Mouse (Mus musculus) thymus, adult 2 months (tissue): ENCODE data around the gene Mslnl.

Experiments
- CTCF ChIP-seq: fragments of 200-500 bp; IDR thresholded peaks from 2 replicates; pipeline ENCODE4 v1.5.1; 2012; ENCODE audit warnings: mild to moderate bottlenecking, control low read depth, low read length, moderate library complexity, borderline replicate concordance; ENCODE audit not compliant: control insufficient read depth, poor library complexity, insufficient read depth; ENCODE audit errors: extremely low read depth
- POLR2A ChIP-seq: fragments of 200-500 bp; IDR thresholded peaks from 2 replicates; pipeline ENCODE4 v1.6.1; 2012; ENCODE audit warnings: mild to moderate bottlenecking, low read length, control low read depth, moderate library complexity; ENCODE audit not compliant: control insufficient read depth, poor library complexity, insufficient read depth; ENCODE audit errors: extremely low read depth

- TF ChIP-seq POLR2A (no peak), CTCF (no peak)
Observed at GRCm38 (mm10) chr17:25786781-25787504, 51.1 kb downstream of the Mslnl start.
